Mouse (Mus musculus): ENCODE data around the gene Cpne1. TPM values are rescaled to one million over a fixed set of nuclear protein-coding genes. Genes with fewer than 3 reads are reported as not detected.

Gene Cpne1
- total and polyA plus RNA-seq, 2 experiments from 2014 or later, result 12.8 to 49.8 TPM

DNA sequence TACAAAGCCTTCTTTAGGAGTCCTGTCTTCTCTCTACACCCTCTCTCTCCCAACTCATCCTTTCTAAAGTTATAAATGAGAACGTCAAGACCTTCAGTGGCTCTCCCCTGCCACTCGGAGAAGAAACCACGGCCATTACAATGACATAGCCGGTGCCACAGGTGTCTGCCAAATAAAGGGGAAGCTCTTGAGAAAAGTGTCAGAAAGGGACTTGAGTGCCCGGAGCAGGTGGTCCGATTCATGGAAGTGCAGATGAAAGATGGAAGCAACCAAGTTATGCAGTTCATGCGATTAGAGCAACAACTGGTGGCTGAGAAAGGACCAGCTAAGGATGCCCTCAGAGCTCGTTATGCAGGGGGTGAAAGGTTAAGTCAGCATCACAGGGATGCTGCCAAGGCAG lies 68.9 kb downstream of the Cpne1 start:
- no peak overlapping the region for H3K27ac ChIP-seq
- WGBS, result 81% methylated on average over 8 of the region's 8 CpGs
- no peaks in the 10 kb centered on the region for H3K36me3 ChIP-seq (ENCODE audit: insufficient read depth, low read length)
- no peak overlapping the region for H3K9ac ChIP-seq (replicated peaks; ENCODE audit: low read length)
- H3K4me2 ChIP-seq (ENCODE audit: low read depth, low read length), result no peak overlapping the region
- DNase-seq (ENCODE audit: low spot score) (no peak), ATAC-seq (no peak)
- no peak for TF ChIP-seq CTCF (IDR thresholded peaks at IDR 0.05; ENCODE audit: low read depth)
- H3K9me3 ChIP-seq (ENCODE audit: low read length), result no peaks in the 10 kb centered on the region
- no peaks in the 10 kb centered on the region for H3K4me1 ChIP-seq (ENCODE audit: insufficient read depth, low read length)
- no peak overlapping the region for H3K4me3 ChIP-seq (ENCODE audit: low read length)
- H3K27me3 ChIP-seq (ENCODE audit: insufficient read depth, low read length), result no peaks in the 10 kb centered on the region

DNA sequence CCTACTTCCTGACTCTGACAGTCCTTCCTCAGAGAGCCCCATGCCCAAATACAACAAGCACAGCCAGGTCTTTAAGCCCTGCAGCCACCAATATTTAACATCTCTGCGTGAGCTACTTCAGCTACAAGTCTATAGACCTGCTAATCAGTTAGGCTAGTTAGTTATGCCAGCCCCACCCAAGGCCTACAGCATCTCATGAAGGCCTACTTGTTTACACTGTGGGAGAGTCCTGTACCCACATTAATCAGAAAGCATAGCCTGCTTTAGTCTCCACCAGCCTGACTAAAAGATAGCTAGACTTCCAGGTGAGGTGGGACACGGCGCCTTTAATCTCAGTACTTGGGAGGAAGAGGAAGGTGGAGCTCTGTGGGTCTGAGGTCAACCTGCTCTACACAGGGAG lies 72.4 kb downstream of the Cpne1 start:
- Histone ChIP-seq H3K27ac (no peak overlapping the region), H3K4me3 (ENCODE audit: low read length) (no peak overlapping the region), H3K4me2 (ENCODE audit: low read depth, low read length) (no peak overlapping the region), H3K27me3 (ENCODE audit: insufficient read depth, low read length) (no peaks in the 10 kb centered on the region), H3K36me3 (ENCODE audit: insufficient read depth, low read length) (no peaks in the 10 kb centered on the region), H3K9me3 (ENCODE audit: low read length) (no peaks in the 10 kb centered on the region), H3K9ac (replicated peaks; ENCODE audit: low read length) (no peak overlapping the region), H3K4me1 (ENCODE audit: insufficient read depth, low read length) (no peaks in the 10 kb centered on the region)
- no peak for TF ChIP-seq CTCF (IDR thresholded peaks at IDR 0.05; ENCODE audit: low read depth)
- 89% methylated on average over 3 of the region's 3 CpGs for WGBS
- DNase-seq (ENCODE audit: low spot score) (no peak), ATAC-seq (no peak)

DNA sequence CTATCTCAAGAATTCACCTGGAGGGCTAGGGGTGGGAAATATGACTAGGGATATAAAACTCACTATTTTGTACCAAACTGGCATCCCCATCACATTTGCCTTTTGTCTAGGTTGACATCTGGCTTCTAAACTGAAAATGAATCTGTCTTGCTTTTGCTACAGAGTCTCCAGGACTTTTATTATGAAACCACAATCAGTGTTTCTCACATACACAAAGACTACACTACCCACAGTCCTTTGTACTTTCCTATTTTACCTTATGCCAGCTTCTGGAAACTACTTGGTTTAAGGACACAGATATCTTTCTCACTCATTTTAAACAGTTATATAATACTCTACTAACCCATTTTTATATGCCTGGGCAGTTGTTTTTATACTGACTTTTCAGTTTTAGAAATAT lies 86.3 kb downstream of the Cpne1 start:
- TF ChIP-seq CTCF (IDR thresholded peaks at IDR 0.05; ENCODE audit: low read depth), result no peak
- Histone ChIP-seq H3K27me3 (ENCODE audit: insufficient read depth, low read length) (no peaks in the 10 kb centered on the region), H3K27ac (no peak overlapping the region), H3K4me2 (ENCODE audit: low read depth, low read length) (no peak overlapping the region), H3K4me3 (ENCODE audit: low read length) (no peak overlapping the region), H3K9ac (replicated peaks; ENCODE audit: low read length) (no peak overlapping the region), H3K36me3 (ENCODE audit: insufficient read depth, low read length) (no peaks in the 10 kb centered on the region), H3K4me1 (ENCODE audit: insufficient read depth, low read length) (no peaks in the 10 kb centered on the region), H3K9me3 (ENCODE audit: low read length) (no peaks in the 10 kb centered on the region)
- ATAC-seq (no peak), DNase-seq (ENCODE audit: low spot score) (peak; percentile 31)

Other genes with a start within 250 kb of the Cpne1 start
- 38.0 and 39.4 TPM in 2 replicates for gene Uqcc1, start 181.7 kb downstream of the Cpne1 start, total RNA-seq (2014; rRNA removed)
- gene Uqcc1, start 181.7 kb downstream of the Cpne1 start, polyA plus RNA-seq (2015; fragmentation: Nextera tagmentation; extraction: Ambion mirVana), result 55.6 and 61.4 TPM in 2 replicates
- not detected in 2 replicates for gene Gm15557, start 171.2 kb downstream of the Cpne1 start, total RNA-seq (2014; rRNA removed)
- not detected in 2 replicates for gene Gm15557, start 171.2 kb downstream of the Cpne1 start, polyA plus RNA-seq (2015; fragmentation: Nextera tagmentation; extraction: Ambion mirVana)
- 1.3 and 3.4 TPM in 2 replicates for gene Gdf5, start 166.6 kb downstream of the Cpne1 start, total RNA-seq (2014; rRNA removed)
- 0.95 and 1.3 TPM in 2 replicates for gene Gdf5, start 166.6 kb downstream of the Cpne1 start, polyA plus RNA-seq (2015; fragmentation: Nextera tagmentation; extraction: Ambion mirVana)
- gene Cep250, start 155.5 kb downstream of the Cpne1 start, total RNA-seq (2014; rRNA removed), result 20.8 and 24.9 TPM in 2 replicates
- gene Cep250, start 155.5 kb downstream of the Cpne1 start, polyA plus RNA-seq (2015; fragmentation: Nextera tagmentation; extraction: Ambion mirVana), result 11.9 and 13.1 TPM in 2 replicates
- gene 6430550D23Rik, start 104.0 kb downstream of the Cpne1 start, total RNA-seq (2014; rRNA removed), result 0.50 and 1.3 TPM in 2 replicates
- 0.97 and 1.4 TPM in 2 replicates for gene 6430550D23Rik, start 104.0 kb downstream of the Cpne1 start, polyA plus RNA-seq (2015; fragmentation: Nextera tagmentation; extraction: Ambion mirVana)
- gene Ergic3, start 103.9 kb downstream of the Cpne1 start, total RNA-seq (2014; rRNA removed), result 288 and 352 TPM in 2 replicates
- 430 and 472 TPM in 2 replicates for gene Ergic3, start 103.9 kb downstream of the Cpne1 start, polyA plus RNA-seq (2015; fragmentation: Nextera tagmentation; extraction: Ambion mirVana)
- gene Fer1l4, start 59.0 kb downstream of the Cpne1 start, total RNA-seq (2014; rRNA removed), result not detected in 2 replicates
- gene Fer1l4, start 59.0 kb downstream of the Cpne1 start, polyA plus RNA-seq (2015; fragmentation: Nextera tagmentation; extraction: Ambion mirVana), result 0.15 TPM in 1 of 2 replicates, not detected in the other
- 7.9 and 18.5 TPM in 2 replicates for gene Spag4, start 46.8 kb downstream of the Cpne1 start, total RNA-seq (2014; rRNA removed)
- 8.3 and 8.7 TPM in 2 replicates for gene Spag4, start 46.8 kb downstream of the Cpne1 start, polyA plus RNA-seq (2015; fragmentation: Nextera tagmentation; extraction: Ambion mirVana)
- gene Rbm12, start within 50 bp of the Cpne1 start, total RNA-seq (2014; rRNA removed), result 27.1 and 33.9 TPM in 2 replicates
- gene Rbm12, start within 50 bp of the Cpne1 start, polyA plus RNA-seq (2015; fragmentation: Nextera tagmentation; extraction: Ambion mirVana), result 15.5 and 16.9 TPM in 2 replicates
- 46.0 and 82.1 TPM in 2 replicates for gene Gm28036, start 15.1 kb upstream of the Cpne1 start, total RNA-seq (2014; rRNA removed)
- gene Gm28036, start 15.1 kb upstream of the Cpne1 start, polyA plus RNA-seq (2015; fragmentation: Nextera tagmentation; extraction: Ambion mirVana), result 10.6 and 12.0 TPM in 2 replicates
- gene Romo1, start 32.1 kb upstream of the Cpne1 start, total RNA-seq (2014; rRNA removed), result 113 and 152 TPM in 2 replicates
- gene Romo1, start 32.1 kb upstream of the Cpne1 start, polyA plus RNA-seq (2015; fragmentation: Nextera tagmentation; extraction: Ambion mirVana), result 604 and 613 TPM in 2 replicates
- gene Nfs1, start 32.2 kb upstream of the Cpne1 start, total RNA-seq (2014; rRNA removed), result 42.2 and 49.2 TPM in 2 replicates
- 37.5 and 39.2 TPM in 2 replicates for gene Nfs1, start 32.2 kb upstream of the Cpne1 start, polyA plus RNA-seq (2015; fragmentation: Nextera tagmentation; extraction: Ambion mirVana)
- 250 and 341 TPM in 2 replicates for gene Rbm39, start 68.3 kb upstream of the Cpne1 start, total RNA-seq (2014; rRNA removed)
- gene Rbm39, start 68.3 kb upstream of the Cpne1 start, polyA plus RNA-seq (2015; fragmentation: Nextera tagmentation; extraction: Ambion mirVana), result 448 and 480 TPM in 2 replicates
- gene Phf20, start 84.5 kb upstream of the Cpne1 start, total RNA-seq (2014; rRNA removed), result 27.3 and 31.0 TPM in 2 replicates
- gene Phf20, start 84.5 kb upstream of the Cpne1 start, polyA plus RNA-seq (2015; fragmentation: Nextera tagmentation; extraction: Ambion mirVana), result 100 and 105 TPM in 2 replicates
- gene Cnbd2, start 200.3 kb upstream of the Cpne1 start, total RNA-seq (2014; rRNA removed), result 1.7 and 3.3 TPM in 2 replicates
- 7.9 and 8.2 TPM in 2 replicates for gene Cnbd2, start 200.3 kb upstream of the Cpne1 start, polyA plus RNA-seq (2015; fragmentation: Nextera tagmentation; extraction: Ambion mirVana)
- gene Scand1, start 200.7 kb upstream of the Cpne1 start, total RNA-seq (2014; rRNA removed), result 348 and 377 TPM in 2 replicates
- 129 and 132 TPM in 2 replicates for gene Scand1, start 200.7 kb upstream of the Cpne1 start, polyA plus RNA-seq (2015; fragmentation: Nextera tagmentation; extraction: Ambion mirVana)

All from hindbrain, postnatal 0 days (tissue).